Mouse (Mus musculus): Measurements from ENCODE around the gene Ino80e. TPM values are rescaled to one million over a fixed set of nuclear protein-coding genes. Genes with fewer than 3 reads are reported as not detected.

Ino80e gene
- 1,199 and 1,504 TPM in 2 replicates for polyA plus RNA-seq (2012)

GRCm38 (mm10) chr7:126862147-126862784 lies at the start of gene Ino80e:
Gene Ino80e (minus strand): TSS chr7:126862377.
- no peak for TF ChIP-seq GATA1 (IDR thresholded peaks at IDR 0.05; ENCODE audit: low read length)

- no peak for TF ChIP-seq GATA1 (IDR thresholded peaks at IDR 0.05; ENCODE audit: low read length)
Measured at GRCm38 (mm10) chr7:126905590-126905989, 43.4 kb upstream of the Ino80e start.

- TF ChIP-seq GATA1 (IDR thresholded peaks at IDR 0.05; ENCODE audit: low read length) = no peak
Measured at GRCm38 (mm10) chr7:126898102-126898990, 36.2 kb upstream of the Ino80e start.

GRCm38 (mm10) chr7:126897390-126898101 lies 35.4 kb upstream of the Ino80e start:
- TF ChIP-seq GATA1 (IDR thresholded peaks at IDR 0.05; ENCODE audit: low read length) = no peak

GRCm38 (mm10) chr7:126896912-126897311 lies 34.7 kb upstream of the Ino80e start:
- TF ChIP-seq GATA1 (IDR thresholded peaks at IDR 0.05; ENCODE audit: low read length) = no peak

- no peak for TF ChIP-seq GATA1 (IDR thresholded peaks at IDR 0.05; ENCODE audit: low read length)
Measured at GRCm38 (mm10) chr7:126888852-126889251, 26.7 kb upstream of the Ino80e start.

GRCm38 (mm10) chr7:126887281-126887680 lies 25.1 kb upstream of the Ino80e start:
- no peak for TF ChIP-seq GATA1 (IDR thresholded peaks at IDR 0.05; ENCODE audit: low read length)

GRCm38 (mm10) chr7:126884286-126885164 lies 22.3 kb upstream of the Ino80e start, which contains the start of gene Taok2:
Gene Taok2 (minus strand): TSS chr7:126884703.
- TF ChIP-seq GATA1 (IDR thresholded peaks at IDR 0.05; ENCODE audit: low read length) = no peak

- no peak for TF ChIP-seq GATA1 (IDR thresholded peaks at IDR 0.05; ENCODE audit: low read length)
Measured at GRCm38 (mm10) chr7:126883731-126884181, 21.6 kb upstream of the Ino80e start.

GRCm38 (mm10) chr7:126881040-126881439 lies 18.9 kb upstream of the Ino80e start:
- TF ChIP-seq GATA1 (IDR thresholded peaks at IDR 0.05; ENCODE audit: low read length) = no peak

GRCm38 (mm10) chr7:126877239-126877638 lies 15.1 kb upstream of the Ino80e start:
- TF ChIP-seq GATA1 (IDR thresholded peaks at IDR 0.05; ENCODE audit: low read length) = no peak

GRCm38 (mm10) chr7:126870520-126870891 lies 8.3 kb upstream of the Ino80e start:
- TF ChIP-seq GATA1 (IDR thresholded peaks at IDR 0.05; ENCODE audit: low read length) = no peak

GRCm38 (mm10) chr7:126869780-126870519 lies 7.8 kb upstream of the Ino80e start:
- no peak for TF ChIP-seq GATA1 (IDR thresholded peaks at IDR 0.05; ENCODE audit: low read length)

- TF ChIP-seq GATA1 (IDR thresholded peaks at IDR 0.05; ENCODE audit: low read length) = no peak
Measured at GRCm38 (mm10) chr7:126868003-126868402, 5.8 kb upstream of the Ino80e start.

Data from G1E-ER4 (cell line).